Mouse (Mus musculus): ENCODE data around the gene Cdh5. TPM values are rescaled to one million over a fixed set of nuclear protein-coding genes. Genes with fewer than 3 reads are reported as not detected.
"Not testable (repeated sequence)": the region's sequence is repeated elsewhere in the genome, so short reads cannot be mapped to it uniquely, and the experiment has no call there.

Cdh5 gene
- 100 to 1,000 TPM in 1 of 2 experiments, 10 to 100 TPM in 1; 97.6 to 104 TPM for total RNA-seq (2021)
- long read RNA-seq, experiment 1, transcript Cdh5-201 (12 exons, 3,995 nt): major isoform, 9 of 19 reads
- long read RNA-seq, experiment 1, partial matches to known transcripts: 1 of 19 reads
- long read RNA-seq, experiment 1, other reads (novel, unspliced or antisense): 9 of 19 reads
- long read RNA-seq, experiment 2, partial matches to known transcripts: 7 of 9 reads
- long read RNA-seq, experiment 2, other reads (novel, unspliced or antisense): 0 of 9 reads

DNA sequence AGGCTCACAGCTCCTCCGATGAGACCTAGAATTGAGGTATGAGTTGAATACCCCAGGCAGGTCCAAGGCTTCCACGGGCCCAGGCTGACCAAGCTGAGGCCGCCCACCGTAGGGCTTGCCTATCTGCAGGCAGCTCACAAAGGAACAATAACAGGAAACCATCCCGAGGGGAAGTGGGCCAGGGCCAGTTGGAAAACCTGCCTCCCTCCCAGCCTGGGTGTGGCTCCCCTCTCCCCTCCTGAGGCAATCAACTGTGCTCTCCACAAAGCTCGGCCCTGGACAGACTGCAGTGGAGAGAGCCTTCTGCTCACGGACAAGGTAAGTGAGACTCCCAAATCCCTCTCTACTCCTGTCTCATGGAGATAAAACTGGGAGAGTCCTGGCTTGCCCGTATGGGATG, at the start of gene Cdh5:
Gene Cdh5 (plus strand): TSS at position 211 of the 400 bp plus-strand sequence.
- DNase-seq: peak; percentile 70 to 91

DNA sequence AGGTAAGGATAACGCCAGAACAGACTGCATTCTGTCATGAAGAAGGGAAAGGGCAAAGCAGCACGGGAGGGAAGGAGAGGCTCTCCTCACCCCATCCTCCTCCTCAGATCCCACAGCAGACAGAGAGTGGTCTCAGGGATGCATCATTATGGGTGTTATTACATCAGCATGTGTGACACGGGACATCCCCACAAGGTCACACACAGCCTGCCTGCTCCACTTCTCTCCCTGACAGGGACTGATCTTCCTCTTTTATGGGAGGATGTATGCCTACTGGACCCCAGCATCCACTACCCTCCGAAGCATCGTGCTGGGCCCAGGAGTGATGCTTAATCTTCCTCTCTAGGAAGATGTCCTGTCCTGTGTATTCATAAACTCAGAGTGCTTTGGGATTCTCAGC, 41.5 kb upstream of the Cdh5 start:
- DNase-seq: no peak

- no peak for DNase-seq
Measured at GRCm38 (mm10) chr8:104060446-104060845, 41.0 kb upstream of the Cdh5 start.

DNA sequence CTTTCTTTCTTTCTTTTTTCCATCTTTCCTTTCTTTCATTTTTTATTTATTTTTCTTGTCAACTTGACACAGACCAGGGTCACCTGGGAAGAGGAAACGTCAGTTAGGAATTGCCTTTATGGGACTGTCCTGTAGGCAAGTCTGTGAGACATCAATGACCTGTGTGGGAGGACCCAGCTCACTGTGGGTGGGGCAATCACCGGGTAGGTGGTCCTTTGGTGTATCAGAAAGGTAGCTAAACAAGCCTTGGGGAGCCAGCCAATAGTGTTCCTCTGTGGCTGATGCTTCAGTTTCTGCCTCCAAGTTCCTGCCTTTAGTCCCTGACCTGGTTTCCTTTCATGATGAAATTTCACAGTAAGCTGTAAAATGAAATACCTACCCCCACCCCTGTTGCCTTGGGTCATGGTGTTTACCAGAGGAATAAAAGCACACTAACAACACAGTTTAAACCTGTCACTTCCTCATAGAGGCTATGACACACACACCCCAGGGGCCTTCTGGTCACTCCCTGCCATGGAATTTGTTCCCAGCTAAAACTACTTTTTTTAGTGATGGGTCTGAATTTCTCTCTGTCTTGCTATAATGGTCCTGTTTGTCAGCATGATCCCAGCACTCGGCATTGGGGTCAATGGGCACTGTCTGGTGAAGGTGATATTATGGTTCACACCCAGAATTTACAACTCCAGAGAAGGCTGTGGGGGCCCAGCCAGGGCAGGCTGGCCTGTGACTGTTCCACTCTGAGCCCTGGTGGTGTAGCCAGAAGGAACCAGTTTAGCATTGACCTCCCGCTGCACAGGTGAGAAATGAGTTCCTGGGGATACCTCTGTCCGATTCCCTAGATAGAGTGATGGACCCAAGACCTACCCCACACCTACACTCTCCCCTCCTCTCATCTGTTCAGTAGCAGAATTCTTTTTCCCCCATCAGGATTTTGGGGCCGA, 40.1 kb upstream of the Cdh5 start:
- DNase-seq: no peak

DNA sequence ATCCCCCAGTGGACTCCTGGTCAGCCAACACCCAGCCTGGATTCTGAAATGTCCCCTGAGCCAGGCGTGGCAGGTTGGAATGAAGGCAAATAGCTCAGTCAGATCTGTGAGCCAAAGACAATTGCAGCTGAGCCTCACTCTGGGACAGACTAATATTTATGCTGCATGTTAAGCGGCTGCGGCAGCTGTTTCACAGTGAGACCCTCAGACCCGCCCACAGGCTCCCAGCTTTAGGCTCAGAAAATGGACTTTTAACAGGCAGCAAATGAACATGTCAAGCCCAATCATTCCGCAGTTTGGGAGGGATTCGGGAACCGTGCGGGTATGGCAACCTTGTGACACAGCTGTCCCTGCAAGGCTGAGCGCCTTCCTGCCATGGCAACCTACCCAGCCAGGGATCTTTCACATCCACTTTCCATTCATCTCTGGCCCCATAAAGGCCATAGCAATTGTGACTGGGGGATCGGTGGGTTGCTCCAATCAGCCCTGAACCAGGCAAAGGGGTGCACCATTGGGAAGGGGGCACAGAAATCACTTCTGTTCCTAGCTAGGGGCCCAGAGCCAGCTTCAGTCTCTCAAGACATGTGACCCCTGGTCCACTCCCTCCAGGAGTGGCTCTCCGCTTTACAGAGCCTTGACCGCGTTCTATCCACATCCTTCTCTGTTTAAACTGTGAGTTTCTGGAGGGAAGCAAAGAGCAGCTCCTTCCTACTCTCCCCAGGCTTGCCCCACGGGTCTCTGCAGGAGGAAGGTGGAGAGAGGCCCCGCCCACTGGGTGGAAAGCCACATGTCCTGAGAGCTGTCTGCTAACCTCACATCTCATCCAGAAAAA, 39.2 kb upstream of the Cdh5 start:
- DNase-seq: no peak

- peak; percentile 13 to 53 for DNase-seq
Measured at GRCm38 (mm10) chr8:104065223-104065622, 36.2 kb upstream of the Cdh5 start.

- no peak for DNase-seq
Measured at GRCm38 (mm10) chr8:104065906-104066518, 35.4 kb upstream of the Cdh5 start.

DNA sequence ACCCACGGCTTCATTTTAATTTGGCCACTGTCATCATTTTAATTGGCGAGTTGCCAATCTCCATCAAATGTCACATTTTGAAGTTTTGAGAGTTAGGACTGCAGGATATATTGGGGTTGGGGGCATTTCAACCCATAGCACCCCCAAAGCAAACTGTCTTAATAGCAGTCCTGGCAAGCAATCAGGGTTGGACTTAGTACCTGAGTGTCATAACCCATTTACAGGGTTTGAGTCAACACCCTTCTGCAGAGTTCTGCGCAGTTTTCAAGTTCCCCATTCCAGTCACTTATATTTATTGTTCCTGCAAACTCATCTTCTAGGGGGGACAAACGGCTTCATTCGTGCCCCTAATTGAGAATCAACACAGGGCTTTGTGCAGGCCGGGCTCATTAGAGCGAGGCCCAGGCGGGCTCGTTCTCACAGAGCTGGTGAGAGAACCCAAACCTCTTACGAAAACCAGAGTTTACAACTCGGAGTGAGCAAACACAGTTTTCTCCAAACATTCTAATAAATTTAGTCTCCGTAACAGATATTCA, 34.0 kb upstream of the Cdh5 start:
- DNase-seq: no peak

- no peak for DNase-seq
Measured at GRCm38 (mm10) chr8:104068421-104069035, 32.9 kb upstream of the Cdh5 start.

DNA sequence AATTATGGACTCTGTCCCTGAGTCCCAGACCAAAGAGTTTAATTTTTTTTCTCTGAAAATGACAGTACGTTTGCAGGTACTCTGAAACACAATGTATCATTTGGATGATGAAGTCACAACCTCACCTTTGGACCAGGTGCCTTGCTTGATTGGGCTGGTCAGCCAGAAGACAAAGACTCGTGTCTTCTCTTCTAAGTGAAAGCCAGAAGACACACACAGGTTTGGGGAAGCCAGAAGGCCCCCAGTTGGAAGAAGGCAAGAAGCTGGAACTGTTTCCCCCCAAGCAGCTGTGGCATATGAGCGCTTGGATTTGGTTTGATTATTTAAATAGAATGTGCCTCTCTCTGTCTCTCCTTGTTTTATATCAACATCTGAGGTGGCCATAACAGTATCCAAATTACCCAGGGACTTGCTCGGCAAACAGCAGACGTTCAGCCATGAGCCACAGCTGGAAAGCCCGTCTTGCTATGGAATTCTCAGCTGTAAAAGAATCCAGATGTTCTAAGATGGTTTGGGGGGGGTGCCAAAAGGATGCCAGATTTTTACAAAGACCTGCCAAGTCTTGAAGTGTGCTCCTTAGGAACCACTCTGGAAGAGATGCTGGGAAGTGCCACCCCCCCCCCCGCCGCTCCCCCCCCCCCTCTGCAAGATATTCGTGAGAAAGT, 31.1 kb upstream of the Cdh5 start:
- DNase-seq: not testable (repeated sequence)

- no peak for DNase-seq
Measured at GRCm38 (mm10) chr8:104070949-104071348, 30.5 kb upstream of the Cdh5 start.

DNA sequence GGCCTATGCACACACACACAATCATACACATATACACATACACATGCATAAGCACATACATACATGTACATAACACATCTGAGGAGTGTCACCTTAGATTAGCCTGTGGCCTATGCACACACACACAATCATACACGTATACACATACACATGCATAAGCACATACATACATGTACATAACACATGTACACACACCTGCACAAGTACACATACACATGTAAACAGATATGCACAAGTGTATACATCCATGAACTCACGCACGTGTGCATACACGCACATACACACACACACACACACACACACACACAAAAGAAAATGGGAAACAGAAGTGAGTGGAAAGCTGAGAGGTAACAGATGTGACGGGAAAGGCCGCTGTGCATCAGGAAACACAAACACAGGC, 26.3 kb upstream of the Cdh5 start:
- DNase-seq: no peak

- peak in 1 of 2 experiments; percentile 31 for DNase-seq
Measured at GRCm38 (mm10) chr8:104076541-104077412, 24.6 kb upstream of the Cdh5 start.

DNA sequence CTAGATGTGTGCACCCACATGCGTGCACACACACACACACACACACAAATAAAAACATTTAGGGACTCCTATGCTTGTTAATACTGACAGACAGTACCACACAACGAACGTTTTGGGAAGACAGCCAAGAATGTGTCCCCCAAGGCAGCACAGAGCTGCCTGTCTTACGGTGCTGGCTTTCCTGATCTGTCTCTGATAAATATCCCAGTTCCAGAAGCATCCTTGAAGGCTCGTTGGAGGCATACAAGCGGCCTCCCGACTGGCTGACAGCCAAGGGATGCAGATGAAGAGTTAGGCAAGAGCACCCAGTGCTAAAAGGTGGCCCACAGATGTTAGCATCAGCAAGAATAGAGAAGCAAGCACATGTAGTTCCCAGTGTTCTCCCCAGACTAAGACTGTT, 23.3 kb upstream of the Cdh5 start:
- DNase-seq: no peak

DNA sequence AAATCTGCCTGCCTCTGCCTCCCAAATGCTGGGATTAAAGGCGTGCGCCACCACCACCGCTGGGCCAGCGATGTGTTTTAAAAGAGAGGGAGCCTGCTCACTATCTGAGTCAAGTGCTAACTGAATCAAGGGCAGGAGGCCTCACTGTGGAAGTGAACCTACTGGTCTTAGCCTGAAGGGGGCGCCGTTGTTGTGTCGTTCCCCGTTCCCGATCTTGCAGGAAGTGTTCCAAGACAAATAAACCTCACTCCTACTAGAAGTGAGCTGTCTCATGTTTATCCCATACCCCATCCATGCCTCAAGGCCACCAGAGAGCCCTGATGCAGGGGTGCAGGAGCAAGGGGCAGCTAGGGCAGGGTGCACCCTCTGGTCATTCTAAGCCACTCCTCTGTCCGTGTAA, 16.1 kb upstream of the Cdh5 start:
- no peak for DNase-seq

- no peak for DNase-seq
Measured at GRCm38 (mm10) chr8:104086615-104087014, 14.8 kb upstream of the Cdh5 start.

GRCm38 (mm10) chr8:104087091-104087490, 14.3 kb upstream of the Cdh5 start:
- DNase-seq: no peak

DNA sequence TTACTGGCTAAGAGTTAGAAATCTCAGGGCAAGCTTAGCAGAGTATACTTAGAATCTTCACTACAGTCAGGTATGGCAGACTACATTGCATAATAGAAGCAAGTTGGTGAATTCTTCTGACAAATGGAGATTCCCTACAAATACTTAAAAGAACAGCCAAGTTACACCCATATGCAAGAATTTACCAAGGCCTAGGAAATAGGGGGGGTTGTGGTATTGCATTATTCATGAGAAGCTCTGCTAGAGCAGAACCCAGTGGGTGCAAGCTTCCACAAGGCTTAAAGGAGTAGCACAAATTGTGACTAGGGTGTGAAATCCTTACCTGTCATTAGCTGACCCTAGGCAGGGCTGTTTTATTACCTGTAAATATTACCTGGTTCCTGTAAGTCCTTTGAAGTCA, 13.5 kb upstream of the Cdh5 start:
- not testable (repeated sequence) for DNase-seq

GRCm38 (mm10) chr8:104088881-104089280, 12.5 kb upstream of the Cdh5 start:
- no peak for DNase-seq
